Mouse (Mus musculus) ES-Bruce4 (cell line): ENCODE measurements around the gene Cbx8.

Source experiments
- CTCF ChIP-seq: IDR thresholded peaks from one replicate; pipeline ENCODE4 v1.8.1; 2011; ENCODE audit warnings: low read depth, low read length
- EP300 ChIP-seq: IDR thresholded peaks from 2 replicates; pipeline ENCODE4 v1.6.1; 2011; ENCODE audit warnings: low read depth, low read length; ENCODE audit not compliant: insufficient read depth
- POLR2A ChIP-seq: IDR thresholded peaks from one replicate; pipeline ENCODE4 v1.8.1; 2011; ENCODE audit warnings: low read length; ENCODE audit not compliant: insufficient read depth

DNA sequence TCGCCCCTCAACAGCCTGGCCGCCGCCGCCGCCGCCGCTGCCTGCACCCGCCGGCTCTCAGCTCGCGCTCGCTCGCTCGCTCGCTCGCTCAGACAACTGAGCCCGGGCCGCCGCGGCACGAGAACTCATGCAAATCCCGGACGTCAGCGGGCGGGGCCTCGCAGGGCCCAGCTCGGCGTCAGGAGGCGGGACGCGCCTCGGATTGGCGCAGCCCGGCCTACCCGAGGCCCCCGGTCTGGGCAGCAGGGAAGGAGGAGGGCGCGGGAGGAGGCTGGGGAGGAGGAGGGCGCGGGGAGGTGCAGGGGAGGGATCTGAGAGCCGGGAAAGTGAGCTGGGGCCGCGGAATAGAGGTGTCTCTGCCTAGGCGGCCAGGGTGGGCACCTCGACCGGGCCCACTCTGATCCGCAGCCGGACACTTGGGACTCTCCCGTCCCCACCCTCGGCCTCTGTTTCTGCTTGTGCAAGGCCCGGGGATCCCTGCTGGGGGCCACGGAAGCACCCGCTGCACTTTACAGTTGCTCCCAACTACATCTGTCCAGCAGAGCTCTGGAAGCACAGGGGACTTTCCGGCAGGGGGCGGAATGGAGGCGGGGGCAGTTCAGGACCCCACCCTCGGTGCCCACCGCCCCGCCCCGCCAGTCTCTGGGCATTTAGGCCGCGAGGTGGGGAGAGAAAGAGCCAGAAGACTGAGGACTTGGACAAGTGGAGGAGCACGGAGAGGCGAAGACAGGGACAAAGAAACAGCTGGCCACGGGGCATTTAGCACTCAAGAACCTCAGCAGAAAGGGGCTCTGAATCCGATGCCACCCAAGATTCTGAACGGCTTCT is 45.6 kb upstream of the Cbx8 start, which contains the start of gene Cbx4:
- no peak for TF ChIP-seq EP300
- no peak for TF ChIP-seq POLR2A
- TF ChIP-seq CTCF = no peak
